Mouse (Mus musculus): ENCODE data around the gene Dop1a.

DNA sequence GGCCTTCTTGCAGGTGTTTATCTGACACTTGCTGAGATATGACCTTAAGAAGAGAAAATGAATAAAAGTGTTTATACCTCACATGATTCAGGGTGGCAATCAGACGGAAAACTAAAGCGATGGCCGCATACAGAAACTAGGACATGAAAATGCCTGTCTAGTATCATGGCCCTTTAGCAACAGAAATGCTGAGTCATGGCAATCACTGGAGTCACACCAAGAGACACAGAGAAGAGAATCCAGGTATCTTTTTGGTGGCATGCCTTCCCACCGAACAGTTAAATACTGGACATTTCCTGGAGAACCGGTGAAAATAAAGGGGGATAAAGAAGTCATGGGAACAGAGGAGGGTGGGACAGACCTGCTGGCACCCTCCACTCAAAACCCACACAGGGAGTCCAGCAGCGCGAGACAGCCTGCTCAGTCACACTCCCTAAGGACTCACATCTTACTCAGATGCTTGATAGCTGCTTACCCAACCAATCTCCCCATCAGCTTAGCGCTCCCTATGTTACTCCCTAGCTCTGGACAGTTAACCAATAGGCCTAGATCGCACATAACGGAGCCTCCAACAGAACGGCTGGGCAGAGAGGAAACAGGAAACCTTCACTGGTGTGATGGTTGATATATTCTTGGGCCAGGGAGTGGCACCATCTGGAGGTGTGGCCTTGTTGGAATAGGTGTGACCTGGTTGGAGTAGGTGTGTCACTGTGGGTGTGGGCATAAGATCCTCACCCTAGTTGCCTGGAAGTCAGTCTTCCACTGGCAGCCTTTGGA lies 120.3 kb downstream of the Dop1a start:
- TF ChIP-seq POLR2A (IDR thresholded peaks at IDR 0.05; ENCODE audit: insufficient read depth, low read depth, low read length) (no peak), EP300 (IDR thresholded peaks at IDR 0.05; ENCODE audit: insufficient read depth, low read depth, low read length) (no peak), CTCF (IDR thresholded peaks at IDR 0.05) (no peak)

All from heart, adult 2 months (tissue).